Mouse (Mus musculus) CH12.LX (cell line): ENCODE measurements around the gene Ube2s. TPM values are rescaled to one million over a fixed set of nuclear protein-coding genes. Genes with fewer than 3 reads are reported as not detected.
"Not testable (repeated sequence)": the region's sequence is repeated elsewhere in the genome, so short reads cannot be mapped to it uniquely, and the experiment has no call there.

Experiments
- DNase-seq: peaks from one replicate; pipeline ENCODE4 v3.0.0-alpha.2; 2013; ENCODE audit errors: extremely low read depth
- H3K27ac ChIP-seq: 2 replicates; pipeline ENCODE4 v1.5.1; 2012; ENCODE audit warnings: low read depth, mild to moderate bottlenecking, control low read depth, moderate library complexity; ENCODE audit not compliant: insufficient read depth
- H3K27me3 ChIP-seq: replicated peaks from 2 replicates; pipeline ENCODE3; 2012; ENCODE audit warnings: inconsistent platforms
- H3K36me3 ChIP-seq, 2 experiments: replicated peaks in 1 of 2; 2 replicates each; pipeline versions ENCODE3 to v1.6.1; 2012; ENCODE audit warnings: inconsistent platforms in 1 of 2, low read length in 1 of 2, mild to moderate bottlenecking in 1 of 2, mixed read lengths in 1 of 2, moderate library complexity in 1 of 2; ENCODE audit not compliant: control insufficient read depth in 1 of 2, insufficient read depth in 1 of 2
- H3K4me1 ChIP-seq, 2 experiments: 2 replicates each; pipeline ENCODE4 v1.6.1; 2012; ENCODE audit warnings: inconsistent platforms in 1 of 2, moderate library complexity in 1 of 2; ENCODE audit not compliant: insufficient read depth in 2 of 2, control insufficient read depth in 1 of 2
- H3K4me2 ChIP-seq: 2 replicates; pipeline ENCODE4 v1.6.1; 2012; ENCODE audit warnings: low read depth, mild to moderate bottlenecking, control low read depth; ENCODE audit not compliant: poor library complexity, insufficient read depth, severe bottlenecking
- H3K4me3 ChIP-seq, 3 experiments: fragments of 150-350 bp in 1 of 3; sonication (generic) in 1 of 3; replicated peaks in 1 of 3; 2 replicates each; pipeline versions ENCODE3 to v1.5.1; 2011 to 2012; ENCODE audit warnings: low read depth in 2 of 3, low read length in 2 of 3, mild to moderate bottlenecking in 2 of 3, moderate library complexity in 2 of 3, control low read depth in 1 of 3, improper control_type of control experiment in 1 of 3, inconsistent platforms in 1 of 3, mixed read lengths in 1 of 3; ENCODE audit not compliant: poor library complexity in 1 of 3
- H3K79me2 ChIP-seq: replicated peaks from 2 replicates; pipeline ENCODE4 v1.6.1; 2012; ENCODE audit warnings: mild to moderate bottlenecking, moderate library complexity; ENCODE audit not compliant: control insufficient read depth, poor library complexity, insufficient read depth, severe bottlenecking; ENCODE audit errors: extremely low read depth
- H3K9ac ChIP-seq: 2 replicates; pipeline ENCODE4 v1.6.1; 2012; ENCODE audit warnings: low read depth, mild to moderate bottlenecking, control low read depth, moderate library complexity; ENCODE audit not compliant: insufficient read depth
- H3K9me3 ChIP-seq: replicated peaks from 2 replicates; pipeline ENCODE3; 2012; ENCODE audit warnings: low read length, inconsistent platforms, mixed read lengths
- BHLHE40 ChIP-seq: IDR thresholded peaks from 2 replicates; pipeline ENCODE4 v1.6.1; 2011; ENCODE audit warnings: mild to moderate bottlenecking, low read depth, low read length, improper control_type of control experiment
- CHD2 ChIP-seq: IDR thresholded peaks from 2 replicates; pipeline ENCODE4 v1.6.1; 2011; ENCODE audit warnings: low read length, improper control_type of control experiment
- CTCF ChIP-seq, 2 experiments: IDR thresholded peaks in 1 of 2; conservative IDR thresholded peaks in 1 of 2; 2 replicates each; pipeline ENCODE4 v1.5.1; 2011 to 2012; ENCODE audit warnings: low read depth in 2 of 2, low read length in 2 of 2, improper control_type of control experiment in 1 of 2, inconsistent platforms in 1 of 2, mild to moderate bottlenecking in 1 of 2, moderate library complexity in 1 of 2
- E2F4 ChIP-seq: IDR thresholded peaks from 2 replicates; pipeline ENCODE4 v1.6.1; 2011; ENCODE audit warnings: low read depth, low read length, improper control_type of control experiment; ENCODE audit not compliant: insufficient replicate concordance
- ELF1 ChIP-seq: IDR thresholded peaks from 2 replicates; pipeline ENCODE4 v1.6.1; 2014; ENCODE audit warnings: low read depth, mild to moderate bottlenecking, inconsistent platforms, low read length, improper control_type of control experiment
- EP300 ChIP-seq: IDR thresholded peaks from 2 replicates; pipeline ENCODE4 v1.6.1; 2011; ENCODE audit warnings: low read length, improper control_type of control experiment
- GABPA ChIP-seq: IDR thresholded peaks from 2 replicates; pipeline ENCODE4 v1.6.1; 2012; ENCODE audit warnings: low read depth, low read length, improper control_type of control experiment, inconsistent platforms; ENCODE audit not compliant: insufficient replicate concordance
- IRF4 ChIP-seq: IDR thresholded peaks from 2 replicates; pipeline ENCODE4 v1.6.1; 2014; ENCODE audit warnings: low read depth, mild to moderate bottlenecking, inconsistent platforms, low read length, improper control_type of control experiment
- JUND ChIP-seq: conservative IDR thresholded peaks from 2 replicates; pipeline ENCODE4 v1.6.1; 2011; ENCODE audit warnings: low read depth, low read length, improper control_type of control experiment
- MAFK ChIP-seq: IDR thresholded peaks from 2 replicates; pipeline ENCODE4 v1.6.1; 2011; ENCODE audit warnings: low read length, improper control_type of control experiment; ENCODE audit not compliant: insufficient replicate concordance
- MAX ChIP-seq: IDR thresholded peaks from 2 replicates; pipeline ENCODE4 v1.6.1; 2011; ENCODE audit warnings: low read length, improper control_type of control experiment
- MAZ ChIP-seq: IDR thresholded peaks from 2 replicates; pipeline ENCODE4 v1.6.1; 2012; ENCODE audit warnings: low read depth, mild to moderate bottlenecking, inconsistent platforms, low read length, improper control_type of control experiment, moderate library complexity
- MXI1 ChIP-seq: IDR thresholded peaks from 2 replicates; pipeline ENCODE4 v1.6.1; 2011; ENCODE audit warnings: mild to moderate bottlenecking, low read depth, low read length, improper control_type of control experiment
- NELFE ChIP-seq: IDR thresholded peaks from 2 replicates; pipeline ENCODE4 v1.6.1; 2011; ENCODE audit warnings: low read depth, low read length, improper control_type of control experiment
- NRF1 ChIP-seq: IDR thresholded peaks from 2 replicates; pipeline ENCODE4 v1.6.1; 2014; ENCODE audit warnings: low read depth, mild to moderate bottlenecking, inconsistent platforms, low read length, improper control_type of control experiment, moderate library complexity
- POLR2A ChIP-seq: IDR thresholded peaks from 2 replicates; pipeline ENCODE4 v1.6.1; 2011; ENCODE audit warnings: low read depth, mild to moderate bottlenecking, improper control_type of control experiment, low read length
- POLR2AphosphoS2 ChIP-seq: IDR thresholded peaks from 2 replicates; pipeline ENCODE4 v1.6.1; 2011; ENCODE audit warnings: low read depth, low read length, improper control_type of control experiment
- RAD21 ChIP-seq: IDR thresholded peaks from 2 replicates; pipeline ENCODE4 v1.6.1; 2011; ENCODE audit warnings: low read depth, mild to moderate bottlenecking, low read length, improper control_type of control experiment, moderate library complexity
- SIN3A ChIP-seq: IDR thresholded peaks from 2 replicates; pipeline ENCODE4 v1.6.1; 2012; ENCODE audit warnings: low read length, improper control_type of control experiment, inconsistent platforms
- SMC3 ChIP-seq: IDR thresholded peaks from 2 replicates; pipeline ENCODE4 v1.6.1; 2011; ENCODE audit warnings: low read depth, low read length, improper control_type of control experiment
- TBP ChIP-seq: conservative IDR thresholded peaks from 2 replicates; pipeline ENCODE4 v1.6.1; 2011; ENCODE audit warnings: low read depth, low read length, improper control_type of control experiment
- UBTF ChIP-seq: IDR thresholded peaks from 2 replicates; pipeline ENCODE4 v1.6.1; 2012; ENCODE audit warnings: low read depth, mild to moderate bottlenecking, inconsistent platforms, low read length, improper control_type of control experiment, moderate library complexity
- ZMIZ1 ChIP-seq: IDR thresholded peaks from 2 replicates; pipeline ENCODE4 v1.6.1; 2012; ENCODE audit warnings: low read depth, mild to moderate bottlenecking, inconsistent platforms, low read length, improper control_type of control experiment
- ZNF384 ChIP-seq: IDR thresholded peaks from 2 replicates; pipeline ENCODE4 v1.6.1; 2012; ENCODE audit warnings: low read depth, low read length, improper control_type of control experiment, inconsistent platforms
- dilution Hi-C: fragments of 300-500 bp; cut with MboI; formaldehyde crosslinking; loops from 2 replicates; pipeline ENCODE4 v1.14.3; 2020; ENCODE audit warnings: low sequenced_read_pairs; ENCODE audit not compliant: extremely low pct_unique_long_range_greater_than_20kb, extremely low pct_ligation_motif_present
- in situ Hi-C: fragments of 300-500 bp; cut with MboI; formaldehyde crosslinking; loops from 3 replicates; pipeline ENCODE4 v1.14.3; 2019; ENCODE audit warnings: low sequenced_read_pairs, low pct_ligation_motif_present, low pct_unique_long_range_greater_than_20kb, mixed read lengths
- polyA plus RNA-seq: library from polyadenylated mRNA; unstranded; fragments of >175 nt; gene quantifications from 2 replicates; pipeline ENCODE4 v1.2.1, GENCODE M21; 2012; ENCODE audit warnings: low read depth; ENCODE audit not compliant: insufficient read length
- total RNA-seq, 2 experiments: library from RNA; depleted of rRNA; stranded (reverse); fragments of 300-350 nt in 1 of 2; fragments of >200 nt in 1 of 2; gene quantifications; 2 replicates each; pipeline ENCODE4 v1.2.3; 2012 to 2014

The Ube2s gene
- total and polyA plus RNA-seq, 3 experiments: 238 to 825 (median 392) TPM

GRCm38 (mm10) chr7:4811842-4812302, 518 bp downstream of the Ube2s start:
- Histone ChIP-seq H3K36me3 (peaks cover 36 to 51% of the 10 kb centered on the region in 2 experiments), H3K27ac (no peak overlapping the region), H3K27me3 (no peaks in the 10 kb centered on the region), H3K4me3 (peak overlapping the region; percentile 80 to 99 (median 86)), H3K79me2 (peaks cover 38% of the 10 kb centered on the region), H3K4me2 (peak overlapping the region; percentile 98; the same call in 1 of the 2 replicates), H3K4me1 (peaks cover 7 to 33% of the 10 kb centered on the region in 2 experiments; a peak in 3 of 4 replicates), H3K9ac (peak overlapping the region; percentile 99), H3K9me3 (no peaks in the 10 kb centered on the region)
- in situ Hi-C loops: no loop called here
- TF ChIP-seq POLR2AphosphoS2 (0 out of 2 replicates have a peak, but pooled peaks have one; percentile 41), MXI1 (0 out of 2 replicates have a peak, but pooled peaks have one; percentile 37), E2F4 (no peak), ZMIZ1 (peak; percentile 85; the same call in 1 of the 2 replicates), POLR2A (no peak), ZNF384 (no peak), JUND (no peak), SIN3A (peak; percentile 86), TBP (no peak), CHD2 (no peak), EP300 (no peak)
- dilution Hi-C loops: no loop called here
- DNase-seq: no peak

DNA sequence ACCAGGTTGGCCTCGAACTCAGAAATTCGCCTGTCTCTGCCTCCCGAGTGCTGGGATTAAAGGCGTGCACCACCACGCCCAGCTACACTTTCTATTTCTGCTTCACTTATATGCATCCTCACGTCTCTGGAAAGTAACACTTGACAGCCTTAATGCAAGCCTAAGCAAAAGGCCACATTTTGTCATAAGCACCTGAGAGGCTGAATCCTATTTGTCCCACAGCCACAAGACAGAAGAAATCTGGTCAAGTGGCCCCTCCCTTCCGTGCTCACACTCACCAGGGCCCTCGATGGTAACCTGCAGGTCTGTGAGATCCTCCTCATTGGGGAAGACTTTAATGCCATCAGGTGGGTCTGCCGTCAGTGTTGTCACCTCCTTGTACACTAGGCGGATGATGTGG, 1.3 kb downstream of the Ube2s start:
- dilution Hi-C loops, H3K27me3 ChIP-seq, DNase-seq, H3K9me3 ChIP-seq, H3K27ac ChIP-seq, in situ Hi-C loops: not testable (repeated sequence)
- H3K4me3 ChIP-seq: peak overlapping the region; percentile 80 to 99 (median 86)
- H3K4me2 ChIP-seq: peak overlapping the region; percentile 98
- H3K9ac ChIP-seq: peak overlapping the region; percentile 99
- H3K4me1 ChIP-seq: peaks cover 7 to 39% of the 10 kb centered on the region in 2 experiments; a peak in 3 of 4 replicates
- peaks cover 43 to 58% of the 10 kb centered on the region in 2 experiments for H3K36me3 ChIP-seq
- peaks cover 40% of the 10 kb centered on the region for H3K79me2 ChIP-seq

DNA sequence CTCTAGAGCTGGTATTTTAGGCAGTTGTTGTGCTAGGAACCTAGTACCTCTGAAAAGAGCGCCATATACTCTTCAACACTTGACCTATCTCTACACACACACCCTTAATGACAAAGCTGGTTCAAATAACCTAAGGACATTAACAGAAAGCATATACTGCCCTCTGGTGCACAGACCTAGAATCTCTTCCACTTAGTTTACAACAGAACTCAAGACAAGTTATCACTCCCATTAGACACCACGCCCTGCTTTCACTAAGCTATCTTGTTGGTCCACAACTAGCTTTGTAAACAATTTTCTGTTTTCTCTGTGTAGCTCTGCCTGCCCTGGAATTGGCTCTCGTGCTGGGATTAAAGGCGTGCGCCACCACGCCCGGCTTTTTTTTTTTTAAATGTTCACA, 5.7 kb downstream of the Ube2s start:
- DNase-seq: no peak
- no peaks in the 10 kb centered on the region for H3K27me3 ChIP-seq
- no peaks in the 10 kb centered on the region for H3K9me3 ChIP-seq
- H3K9ac ChIP-seq: no peak overlapping the region
- H3K27ac ChIP-seq: no peak overlapping the region
- in situ Hi-C loops: no loop called here
- H3K4me2 ChIP-seq: no peak overlapping the region
- peaks cover 31% of the 10 kb centered on the region for H3K79me2 ChIP-seq
- peak; percentile 60 for TF ChIP-seq SMC3
- TF ChIP-seq NELFE: no peak
- no peak for TF ChIP-seq NRF1
- no peak for TF ChIP-seq UBTF
- TF ChIP-seq MAFK: no peak
- TF ChIP-seq IRF4: no peak
- TF ChIP-seq MAX: no peak
- no peak for TF ChIP-seq BHLHE40
- TF ChIP-seq CTCF (conservative IDR thresholded peaks at IDR 0.05 in 1 of 2, IDR thresholded peaks at IDR 0.05 in 1 of 2; ENCODE audit: low read depth in 2 of 2, low read length in 2 of 2): peak; percentile 29 to 69; a peak in 3 of 4 replicates
- TF ChIP-seq POLR2A: peak; percentile 26; the same call in 1 of the 2 replicates
- no peak for TF ChIP-seq MAZ
- peak; percentile 59 for TF ChIP-seq RAD21
- no peak for TF ChIP-seq ELF1
- TF ChIP-seq SIN3A: peak; percentile 39; the same call in 1 of the 2 replicates
- TF ChIP-seq ZMIZ1: no peak
- no peak for TF ChIP-seq GABPA
- TF ChIP-seq MXI1: no peak
- TF ChIP-seq, all 38 proteins: peak for 5
- Histone ChIP-seq H3K4me1 (peaks cover 5 to 32% of the 10 kb centered on the region in 2 experiments; a peak in 3 of 4 replicates), H3K36me3 (peaks cover 56 to 78% of the 10 kb centered on the region in 2 experiments), H3K4me3 (no peak overlapping the region)
- dilution Hi-C loops: no loop called here
